Mouse (Mus musculus): ENCODE results near the gene Specc1l.
"Not testable (repeated sequence)": the region's sequence is repeated elsewhere in the genome, so short reads cannot be mapped to it uniquely, and the experiment has no call there.

Specc1l gene

GRCm38 (mm10) chr10:75353838-75354241, 142.0 kb downstream of the Specc1l start:
- DNase-seq (ENCODE audit: low spot score in 2 of 2): not testable (repeated sequence)

DNA sequence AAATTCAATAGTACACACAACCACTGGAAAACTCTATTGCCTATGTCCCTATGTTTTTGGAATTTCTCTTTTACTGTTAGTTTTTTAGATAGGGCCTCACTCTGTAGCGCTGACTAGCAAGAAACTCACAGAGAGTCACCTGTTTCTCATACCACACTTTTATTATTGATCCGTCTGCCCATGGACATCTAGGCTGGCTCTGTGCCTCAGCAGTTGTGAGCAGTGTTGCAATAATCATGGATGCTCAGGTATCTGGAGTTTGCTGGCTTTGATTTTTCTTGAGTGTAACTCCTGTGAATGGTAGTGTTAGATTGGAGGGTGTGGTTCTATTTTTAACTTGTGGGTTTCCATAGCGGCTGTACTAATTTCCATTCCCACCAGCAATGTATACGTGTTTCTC, 143.5 kb downstream of the Specc1l start:
- DNase-seq (ENCODE audit: low spot score in 2 of 2): no peak
